Mouse (Mus musculus): ENCODE data around the gene Adck1.
"Not testable (repeated sequence)": the region's sequence is repeated elsewhere in the genome, so short reads cannot be mapped to it uniquely, and the experiment has no call there.

Adck1 gene

DNA sequence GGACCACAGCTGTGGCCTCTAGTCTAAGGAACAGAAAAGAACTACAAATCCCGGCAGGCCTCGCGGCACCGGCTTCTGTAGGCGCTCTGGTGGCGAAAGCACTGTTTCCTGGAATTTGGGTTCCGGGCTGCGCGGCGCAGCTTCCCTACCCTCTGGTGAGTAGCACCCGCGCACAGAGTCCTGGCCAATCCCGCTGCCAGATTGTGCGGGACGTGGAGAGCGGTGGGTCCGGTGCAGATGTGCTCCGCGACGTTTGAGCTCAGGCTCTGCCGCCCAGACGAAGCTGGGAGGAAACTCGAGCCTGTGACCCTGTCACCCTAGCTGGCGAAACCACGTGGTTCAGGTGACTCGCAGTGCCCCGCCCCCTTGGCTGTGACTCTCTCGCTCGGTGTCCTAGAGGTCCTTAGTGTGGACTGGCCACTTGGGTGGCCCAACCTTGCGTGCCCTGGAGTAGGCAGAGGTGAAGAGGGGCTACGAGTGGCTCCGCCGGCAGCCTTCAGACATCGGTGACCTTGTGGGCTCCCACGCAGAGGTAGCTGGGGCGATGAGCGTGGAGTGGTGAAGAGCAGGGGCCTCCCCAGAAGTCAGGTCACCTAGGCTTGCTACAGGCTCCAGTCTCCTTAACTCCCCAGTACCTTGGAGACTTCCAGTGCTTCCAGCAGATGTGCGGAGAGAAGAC is at the start of gene Adck1:
Gene Adck1, plus strand, starts transcription at position 114 of the 679 bp plus-strand sequence.
- peak; percentile 88 for DNase-seq (ENCODE audit: low spot score)

DNA sequence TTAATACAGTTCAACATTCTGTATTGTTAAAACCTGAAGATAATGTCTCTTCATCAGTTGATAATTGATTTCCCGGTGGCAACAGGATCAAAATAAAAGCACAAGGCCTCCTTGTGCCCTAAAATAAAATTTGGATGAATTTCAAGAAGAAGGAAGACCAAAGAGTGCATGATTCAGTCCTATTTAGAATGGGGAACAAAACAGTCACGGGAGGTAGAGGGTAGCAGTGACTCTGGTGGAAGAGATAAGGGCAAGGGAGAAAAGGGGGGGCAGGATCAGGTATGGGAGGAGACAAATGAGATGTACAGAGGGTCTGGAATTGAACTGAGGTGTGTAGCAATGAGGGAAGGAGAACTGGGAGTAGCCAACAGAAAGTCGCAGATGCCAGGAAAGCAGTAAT is 45.8 kb upstream of the Adck1 start:
- no peak for DNase-seq (ENCODE audit: low spot score)

DNA sequence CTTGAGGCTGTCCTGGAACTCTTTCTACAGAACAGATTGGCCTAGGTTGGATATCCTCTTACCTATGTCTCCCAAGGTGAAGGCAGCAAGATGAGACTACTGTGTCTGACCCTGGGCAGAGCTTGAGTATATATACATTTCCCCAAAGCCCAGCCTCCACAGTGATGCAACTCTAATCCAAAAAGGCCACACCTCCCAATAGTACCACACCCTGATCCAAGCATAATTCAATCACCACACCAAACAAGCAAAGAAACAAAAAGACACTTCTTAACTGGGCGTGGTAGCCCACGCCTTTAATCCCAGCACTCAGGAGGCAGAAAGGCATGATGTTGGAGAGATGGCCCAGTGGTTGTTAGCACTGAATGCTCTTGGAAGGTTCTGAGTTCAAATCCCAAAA is 36.4 kb upstream of the Adck1 start, which contains the start of gene Gm5039:
Gene Gm5039, minus strand, starts transcription at position 101 of the 400 bp plus-strand sequence.
- DNase-seq (ENCODE audit: low spot score): not testable (repeated sequence)

DNA sequence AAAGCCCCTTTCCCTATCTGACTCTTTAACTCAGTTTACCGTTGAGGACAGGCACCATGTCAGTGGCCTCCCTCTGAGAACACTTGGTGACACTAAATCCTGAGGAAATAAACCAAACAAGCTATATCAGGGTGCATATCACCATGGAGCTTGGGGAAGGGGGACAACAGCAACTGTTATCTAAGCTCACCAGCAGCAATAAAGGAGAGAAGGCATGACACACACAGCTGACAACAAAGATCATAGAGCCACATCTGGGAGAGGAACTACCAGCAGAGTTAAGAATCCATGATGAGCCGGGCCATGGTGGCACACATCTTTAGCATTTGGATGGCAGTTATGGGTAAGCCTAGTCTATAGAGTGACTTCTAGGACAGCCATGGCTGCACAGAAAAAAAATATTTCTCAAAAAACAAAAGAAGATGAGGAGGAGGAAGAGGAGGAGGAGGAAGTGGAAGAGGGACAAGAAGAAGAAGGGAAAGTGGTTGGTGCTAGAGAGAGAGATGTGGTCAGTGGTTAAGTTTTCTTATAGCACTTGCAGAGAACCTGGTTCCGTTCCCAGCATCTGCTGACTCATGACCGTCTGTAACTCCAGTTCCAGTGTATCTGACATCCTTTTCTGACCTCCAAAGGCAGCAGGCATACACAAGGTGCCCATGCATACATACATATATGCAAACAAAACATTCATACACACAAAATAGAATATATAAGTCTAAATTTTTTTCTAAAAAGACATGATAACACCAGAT is 23.5 kb upstream of the Adck1 start:
- not testable (repeated sequence) for DNase-seq (ENCODE audit: low spot score)

DNA sequence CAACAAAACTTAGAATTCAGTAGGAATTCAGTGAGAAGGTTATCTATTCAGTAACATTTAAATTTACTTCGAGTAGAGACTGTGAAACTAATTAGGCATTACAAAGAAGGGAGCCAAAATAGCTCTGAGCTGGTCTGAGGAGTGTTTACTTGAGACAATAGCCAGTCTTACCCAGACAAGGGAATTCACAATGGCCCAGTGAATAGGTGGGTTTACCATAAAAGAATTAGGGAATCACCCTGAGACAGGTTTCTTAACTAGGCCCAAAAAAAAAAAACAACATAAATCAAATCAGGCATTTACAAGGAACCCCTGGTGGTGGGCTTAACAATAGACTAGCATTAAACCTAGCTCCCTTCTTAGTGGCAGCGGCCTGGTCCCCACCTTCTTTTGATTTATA is 19.1 kb upstream of the Adck1 start:
- not testable (repeated sequence) for DNase-seq (ENCODE audit: low spot score)

DNA sequence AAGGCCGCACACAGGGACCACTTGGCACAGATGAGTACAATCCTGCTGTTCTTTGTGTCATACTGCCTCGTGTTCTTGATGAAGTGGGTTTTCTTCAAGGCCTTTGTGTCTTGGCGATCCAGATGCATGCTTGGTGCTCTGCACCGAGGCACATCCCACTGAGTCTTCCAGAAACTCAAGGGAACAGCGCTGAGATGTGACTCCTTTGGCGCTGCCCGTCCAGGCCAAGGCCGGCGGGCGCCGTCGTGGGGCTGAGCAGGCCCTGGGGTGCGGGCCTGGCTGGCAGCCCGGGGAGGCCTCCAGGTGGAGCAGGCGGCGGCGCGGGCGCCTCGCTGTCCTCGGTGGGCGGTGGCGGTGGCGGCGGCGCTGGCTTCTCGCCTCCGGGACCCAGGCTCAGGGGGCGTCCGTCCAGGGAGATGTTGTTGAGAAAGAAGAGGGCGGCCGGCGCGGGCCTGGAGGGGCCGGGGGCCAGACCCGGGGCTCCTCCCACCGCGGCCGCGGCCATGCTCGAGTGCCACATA is 6.1 kb upstream of the Adck1 start:
- no peak for DNase-seq (ENCODE audit: low spot score)

DNA sequence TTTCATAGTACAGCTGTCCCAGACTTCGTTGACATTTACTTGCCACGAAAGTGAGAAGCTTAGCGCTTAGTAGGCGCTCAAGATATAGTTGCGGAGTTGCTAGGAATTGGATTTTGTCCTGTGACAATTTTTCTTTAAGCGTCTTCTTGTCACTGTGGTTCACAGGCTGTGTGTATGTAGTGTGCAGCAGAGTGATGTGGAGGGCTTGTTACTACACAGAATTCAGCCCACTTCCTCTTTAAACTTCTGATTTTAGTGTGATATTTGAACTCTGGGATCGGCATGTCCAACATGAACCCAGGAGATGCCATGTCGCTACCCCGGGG is 729 bp downstream of the Adck1 start:
- DNase-seq (ENCODE audit: low spot score): no peak

DNA sequence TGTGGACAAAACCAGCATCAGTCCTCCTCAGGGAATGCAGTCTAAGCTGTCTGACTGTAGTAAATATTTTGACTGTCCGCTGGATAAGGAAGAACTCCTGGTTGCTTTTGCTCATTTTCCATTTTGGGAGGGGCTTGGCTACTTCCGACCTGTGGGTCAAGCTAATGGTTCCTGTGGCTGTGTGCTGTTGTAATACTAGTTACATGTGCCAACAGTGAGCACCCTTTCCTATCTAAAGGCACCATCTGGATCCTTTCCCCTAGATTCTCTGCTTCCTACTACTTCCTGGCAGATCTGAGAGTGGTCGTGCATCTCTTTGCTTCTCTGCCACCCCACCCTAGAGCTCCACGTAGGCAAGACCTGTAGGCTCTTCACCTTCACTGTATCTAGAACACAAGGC is 7.3 kb downstream of the Adck1 start:
- DNase-seq (ENCODE audit: low spot score): no peak

DNA sequence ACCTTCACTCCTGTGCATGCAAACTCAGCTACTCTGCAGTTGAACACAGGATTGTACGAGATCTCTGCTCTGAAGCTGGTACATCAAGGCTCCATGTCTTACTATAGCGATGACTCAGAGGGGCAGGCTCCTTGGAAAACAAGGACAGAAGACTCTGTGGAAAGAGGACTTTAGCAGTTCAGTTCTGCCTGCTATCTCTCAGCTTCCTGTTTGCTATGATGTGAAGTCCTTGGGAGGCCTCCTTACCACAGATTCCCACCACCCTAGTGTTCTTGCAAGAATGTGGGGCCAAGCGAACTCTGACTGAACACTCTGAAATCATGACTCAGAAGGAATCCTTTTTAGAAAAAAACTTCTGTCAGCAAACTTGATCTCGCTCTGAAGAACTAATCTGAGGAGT is 8.3 kb downstream of the Adck1 start:
- no peak for DNase-seq (ENCODE audit: low spot score)

DNA sequence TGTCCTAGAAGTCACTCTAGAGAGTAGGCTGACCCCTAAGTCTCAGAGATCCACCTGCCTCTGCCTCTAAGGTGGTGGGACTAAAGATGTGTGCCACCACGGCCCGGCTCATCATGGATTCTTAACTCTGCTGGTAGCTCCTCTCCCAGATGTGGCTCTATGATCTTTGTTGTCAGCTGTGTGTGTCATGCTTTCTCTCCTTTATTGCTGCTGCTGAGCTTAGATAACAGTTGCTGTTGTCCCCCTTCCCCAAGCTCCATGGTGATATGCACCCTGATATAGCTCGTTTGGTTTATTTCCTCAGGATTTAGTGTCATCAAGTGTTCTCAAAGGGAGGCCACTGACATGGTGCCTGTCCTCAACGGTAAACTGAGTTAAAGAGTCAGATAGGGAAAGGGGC is 9.3 kb downstream of the Adck1 start:
- not testable (repeated sequence) for DNase-seq (ENCODE audit: low spot score)

DNA sequence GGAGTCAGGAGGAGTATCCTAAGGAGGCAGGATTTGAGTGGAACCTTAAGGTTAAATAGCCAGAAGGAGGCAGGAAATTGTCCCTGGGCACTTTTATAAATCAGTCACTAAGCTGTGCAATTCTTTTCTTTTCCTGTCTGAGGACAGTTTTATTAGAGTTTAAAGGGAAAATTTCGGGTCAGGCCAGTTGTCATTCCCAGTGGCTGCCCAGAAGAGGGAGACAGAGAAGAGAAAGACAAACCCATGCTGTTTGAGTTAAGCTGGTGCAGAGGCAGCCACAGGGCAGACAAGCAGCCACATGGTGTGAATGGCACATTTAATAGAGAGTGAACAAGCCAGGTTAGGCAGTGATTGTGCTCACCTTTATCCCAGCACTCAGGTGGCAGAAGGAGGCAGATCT is 10.0 kb downstream of the Adck1 start:
- DNase-seq (ENCODE audit: low spot score): not testable (repeated sequence)

DNA sequence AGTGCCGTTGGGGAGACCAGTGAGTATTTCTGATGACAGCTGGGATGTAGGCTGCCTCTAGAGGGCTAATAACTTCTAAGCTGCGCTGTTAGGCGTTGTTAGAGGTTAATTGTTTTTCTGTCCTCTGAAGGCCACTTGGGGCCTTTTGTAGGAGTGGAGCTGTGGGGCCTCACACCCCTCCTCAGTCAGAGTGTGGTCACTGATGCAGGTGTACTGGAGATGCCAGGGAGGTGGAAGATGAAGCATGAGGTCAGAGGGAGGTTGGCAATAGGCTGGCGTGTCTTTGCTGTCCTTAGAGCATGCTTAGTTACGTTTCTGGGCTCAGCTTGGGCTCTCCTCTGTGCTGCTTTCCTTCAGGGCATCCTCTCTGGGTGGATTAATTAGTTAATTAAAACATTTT is 11.7 kb downstream of the Adck1 start:
- DNase-seq (ENCODE audit: low spot score): no peak

DNA sequence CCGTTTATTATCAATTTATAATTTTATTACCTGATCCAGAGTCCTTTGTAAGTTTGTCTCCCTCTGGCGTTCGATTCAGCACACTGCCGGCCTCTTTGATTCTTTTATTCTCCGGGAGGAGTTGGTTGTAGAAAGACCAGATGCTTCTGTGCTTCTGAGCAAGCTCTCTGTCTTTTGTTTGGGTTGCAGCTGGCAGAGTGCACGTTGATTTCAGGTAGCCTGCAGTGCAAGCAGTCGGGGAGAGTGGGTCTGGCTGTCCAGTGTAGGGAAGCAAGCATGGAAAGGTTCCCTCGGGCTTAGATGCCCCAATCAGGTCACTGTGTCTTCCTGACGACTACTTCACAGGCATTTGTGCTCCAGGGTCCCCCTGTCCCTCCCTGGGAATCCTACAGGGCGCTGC is 16.5 kb downstream of the Adck1 start:
- peak; percentile 39 for DNase-seq (ENCODE audit: low spot score)

DNA sequence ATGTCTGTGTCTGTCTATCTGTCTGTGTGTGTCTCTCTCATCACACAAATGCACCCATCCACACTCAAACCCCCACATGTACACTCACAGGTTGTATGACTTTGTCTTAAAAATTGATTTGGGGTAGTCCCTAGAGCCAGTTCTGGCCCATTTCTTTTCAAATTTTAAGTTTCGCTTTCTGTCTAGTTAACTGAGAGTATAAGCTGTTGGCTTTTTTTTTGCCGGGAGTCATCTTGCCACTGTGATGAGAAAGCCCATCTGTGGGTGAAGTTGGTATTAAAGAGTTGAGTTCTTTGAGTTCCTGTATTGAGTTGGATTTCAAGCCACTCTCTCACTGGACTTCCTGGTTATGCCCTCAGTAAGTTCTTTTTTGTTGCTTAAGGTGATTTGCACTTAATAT is 17.9 kb downstream of the Adck1 start:
- no peak for DNase-seq (ENCODE audit: low spot score)

DNA sequence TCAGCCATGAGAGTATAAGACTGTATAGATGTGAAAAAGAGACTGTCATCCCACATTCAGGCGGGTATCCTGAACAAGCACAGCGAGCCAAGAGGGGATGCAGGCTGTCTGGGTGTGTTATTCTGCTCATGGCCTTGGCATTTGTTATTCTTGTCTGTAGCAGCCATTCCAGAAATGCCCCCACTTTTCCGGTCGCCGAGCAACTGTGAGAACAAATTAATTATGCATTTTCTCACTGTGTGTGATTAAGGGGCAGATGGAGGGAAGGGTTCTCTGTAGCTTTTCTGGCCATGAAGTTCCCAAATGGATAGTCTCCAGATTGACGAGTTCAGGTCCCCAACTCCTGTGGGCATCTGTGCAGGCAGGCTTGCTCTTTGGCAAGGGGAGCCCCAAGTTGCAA is 28.5 kb downstream of the Adck1 start:
- DNase-seq (ENCODE audit: low spot score): peak; percentile 63

DNA sequence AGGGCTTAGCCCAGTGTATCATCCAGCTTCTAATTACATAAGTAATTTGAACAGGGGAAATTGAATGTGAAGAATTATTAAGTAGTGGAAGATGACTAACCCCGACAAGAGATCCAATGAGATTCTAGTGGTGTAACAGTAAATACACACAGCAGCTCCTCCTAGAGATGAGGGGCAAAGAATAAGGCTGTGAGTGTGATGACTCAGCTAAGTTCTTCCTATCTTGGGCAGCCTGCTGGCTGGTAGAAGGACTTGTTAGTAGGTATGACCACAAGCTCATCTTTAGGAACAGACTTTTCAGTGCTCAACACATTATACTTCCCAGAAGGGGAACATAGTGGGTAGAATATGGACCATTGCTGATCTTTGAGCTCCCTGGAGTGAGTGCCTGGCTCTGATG is 38.3 kb downstream of the Adck1 start:
- DNase-seq (ENCODE audit: low spot score): no peak

DNA sequence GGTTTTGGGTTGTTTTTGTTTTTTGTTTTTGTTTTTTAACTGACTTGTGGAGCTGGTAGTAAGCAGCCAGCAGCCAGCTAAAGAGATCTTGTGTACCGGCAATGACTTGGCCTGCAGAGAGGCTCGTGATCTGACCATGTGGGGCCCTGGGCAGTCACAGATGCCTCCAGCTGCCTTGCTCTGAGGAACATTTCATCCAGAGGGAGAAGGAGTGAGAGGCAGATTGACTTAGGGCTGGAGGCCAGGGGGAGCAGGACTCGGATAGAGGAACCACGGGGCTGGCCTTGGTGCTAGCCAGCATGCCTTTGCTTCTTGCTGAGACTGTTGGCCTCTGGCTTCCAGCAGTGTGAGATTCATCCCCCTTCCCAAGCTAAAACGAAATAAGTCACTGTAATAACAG is 43.2 kb downstream of the Adck1 start:
- no peak for DNase-seq (ENCODE audit: low spot score)

DNA sequence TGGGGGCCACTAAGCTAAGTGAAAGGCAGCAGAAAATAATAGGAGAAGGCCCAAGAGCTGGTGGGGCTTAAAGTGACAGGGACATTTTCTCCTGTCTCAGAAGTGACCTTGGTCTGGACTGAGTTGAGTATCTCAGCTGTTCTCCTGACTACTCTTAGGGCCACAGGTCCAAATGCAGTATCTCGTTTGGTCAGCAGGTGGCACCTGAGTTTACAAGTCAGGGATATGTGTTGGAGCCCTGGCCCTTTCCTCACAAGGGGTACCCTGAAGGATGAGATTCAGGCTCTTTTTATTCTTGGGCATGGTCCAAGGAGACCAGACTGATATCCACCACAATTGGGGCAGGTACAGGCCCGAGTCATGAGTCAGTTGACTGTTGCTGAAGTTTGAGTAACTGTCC is 44.8 kb downstream of the Adck1 start:
- DNase-seq (ENCODE audit: low spot score): peak; percentile 78

DNA sequence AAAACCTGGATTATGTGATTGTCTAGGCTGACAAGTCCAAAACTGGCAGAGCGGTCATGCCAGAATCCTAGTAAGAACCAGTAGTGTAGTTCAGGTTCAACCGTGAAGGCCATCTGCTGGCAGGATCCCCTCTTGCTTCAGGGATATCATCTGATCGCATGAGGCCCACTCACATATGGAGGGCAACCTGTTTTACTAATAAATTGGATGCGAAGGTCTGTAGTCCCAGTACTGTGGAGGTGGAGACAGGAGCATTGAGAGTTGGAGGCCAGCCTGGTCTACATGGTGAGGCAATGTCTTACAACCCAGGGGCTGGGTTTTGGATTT is 47.6 kb downstream of the Adck1 start:
- DNase-seq (ENCODE audit: low spot score): peak; percentile 36

DNA sequence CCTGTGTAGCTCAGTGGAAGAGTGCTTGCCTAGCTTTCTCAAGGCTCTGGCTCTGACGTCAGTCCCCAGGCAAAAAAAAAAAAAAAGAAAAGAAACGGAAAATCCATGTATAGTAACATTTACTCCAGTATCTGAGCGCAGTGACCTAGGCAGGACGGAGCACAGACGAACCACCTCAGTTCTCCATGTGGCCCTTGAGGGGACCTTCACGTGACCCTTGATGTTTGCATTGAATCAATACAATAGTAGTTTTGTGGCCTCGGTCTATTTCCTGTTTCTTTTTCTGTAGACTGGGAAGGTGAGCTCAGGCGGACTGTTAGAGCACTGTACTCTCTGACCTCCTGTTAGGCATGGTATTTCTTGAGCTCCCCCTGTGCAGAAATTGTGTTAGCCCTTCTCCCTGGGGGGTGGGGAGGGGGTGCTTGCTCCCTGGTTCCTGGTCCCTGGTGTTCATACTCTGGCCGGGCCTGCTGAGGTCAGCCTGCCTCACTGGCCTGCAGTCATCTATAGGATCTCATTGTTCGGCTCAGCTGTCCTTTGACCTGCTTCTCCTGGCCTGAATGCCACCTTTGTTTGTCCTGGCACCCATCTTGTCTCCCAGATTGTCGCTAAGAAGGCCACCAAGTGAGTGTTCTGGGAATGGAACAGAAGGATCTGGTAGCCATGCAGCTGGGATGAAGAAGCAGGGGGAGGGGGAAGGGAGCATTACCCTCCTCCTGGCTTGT is 48.1 kb downstream of the Adck1 start:
- no peak for DNase-seq (ENCODE audit: low spot score)

DNA sequence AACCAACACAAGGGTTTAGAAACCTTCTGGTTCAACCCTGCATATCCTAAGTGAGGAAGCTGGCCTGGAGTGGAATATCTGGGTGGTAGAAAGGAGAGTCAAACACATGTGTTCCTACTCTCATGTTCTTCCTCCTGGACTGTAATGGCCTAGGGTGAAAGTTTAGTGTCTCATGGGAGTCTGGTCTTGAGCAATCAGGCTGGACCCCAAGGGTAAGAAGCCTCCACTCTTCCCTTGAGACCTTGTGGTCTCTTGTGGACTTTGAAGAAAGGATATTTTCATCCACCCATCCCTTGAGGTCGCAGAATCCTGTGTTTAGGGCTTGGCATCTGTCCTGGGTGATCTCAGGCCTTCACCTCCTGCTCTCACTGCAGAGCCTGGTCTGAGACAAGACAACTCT is 52.9 kb downstream of the Adck1 start:
- no peak for DNase-seq (ENCODE audit: low spot score)

DNA sequence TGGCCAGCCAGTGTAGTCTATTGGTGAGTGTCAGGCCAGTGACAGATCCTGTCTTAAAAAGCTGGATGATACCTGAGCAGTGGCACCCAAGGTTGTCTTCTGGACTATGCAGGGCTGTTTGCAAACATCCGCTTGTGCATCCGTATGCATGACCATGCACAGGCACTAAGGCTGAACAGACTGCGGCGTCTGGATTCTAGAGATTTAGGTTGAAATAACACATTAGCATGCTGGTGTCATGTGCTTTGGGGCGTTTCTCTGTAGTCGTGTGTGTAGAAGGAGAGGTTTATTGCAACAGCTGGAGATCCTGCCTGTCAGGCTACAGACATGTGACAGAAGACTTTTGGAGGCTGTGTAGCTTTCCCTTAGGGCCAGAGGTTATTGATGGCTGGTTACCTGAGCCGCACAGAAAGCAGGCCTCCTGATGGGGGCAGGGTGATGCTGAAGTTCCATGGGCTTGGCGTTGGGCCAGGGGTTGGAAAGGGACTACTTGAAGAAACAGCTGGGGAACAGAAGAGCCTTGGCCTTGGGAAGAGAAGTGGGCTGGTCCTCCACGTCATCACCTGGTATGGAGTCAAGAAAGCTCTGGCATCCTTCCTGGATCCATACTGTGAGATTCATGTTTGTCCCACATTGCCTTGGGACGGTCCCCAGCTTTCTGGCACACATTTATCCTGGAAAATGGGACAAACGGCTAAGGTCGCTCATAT is 59.7 kb downstream of the Adck1 start:
- no peak for DNase-seq (ENCODE audit: low spot score)
